Mouse (Mus musculus) heart, embryonic 13.5 days (tissue): Measurements from ENCODE around the gene Zbtb12. TPM values are rescaled to one million over a fixed set of nuclear protein-coding genes. Genes with fewer than 3 reads are reported as not detected.

ENCODE experiments used
- ATAC-seq: fragments of 200-750 bp; cut with Nextera tagmentation; 2 replicates; pipeline ENCODE4 v1.8.0; 2017; ENCODE audit warnings: moderate TSS enrichment; ENCODE audit not compliant: insufficient number of reproducible peaks, low FRiP score, low TSS enrichment; ENCODE audit errors: extremely low read depth
- H3K27ac ChIP-seq: fragments of 300-500 bp; sonication (generic); replicated peaks from 2 replicates; pipeline ENCODE4 v1.5.1; 2015; ENCODE audit warnings: moderate library complexity, mild to moderate bottlenecking, inconsistent platforms
- H3K27me3 ChIP-seq: fragments of 300-500 bp; sonication (generic); replicated peaks from 2 replicates; pipeline ENCODE4 v1.6.1; 2015; ENCODE audit warnings: mild to moderate bottlenecking, inconsistent platforms
- H3K36me3 ChIP-seq: fragments of 300-500 bp; sonication (generic); 2 replicates; pipeline ENCODE4 v1.6.1; 2015; ENCODE audit warnings: mild to moderate bottlenecking, inconsistent platforms
- H3K4me1 ChIP-seq: fragments of 300-500 bp; sonication (generic); 2 replicates; pipeline ENCODE4 v1.6.1; 2015; ENCODE audit warnings: inconsistent platforms
- H3K4me2 ChIP-seq: fragments of 300-500 bp; sonication (generic); 2 replicates; pipeline ENCODE4 v1.6.1; 2015; ENCODE audit warnings: inconsistent platforms, mild to moderate bottlenecking, moderate library complexity
- H3K4me3 ChIP-seq: fragments of 300-500 bp; sonication (generic); 2 replicates; pipeline ENCODE4 v1.5.1; 2015; ENCODE audit warnings: moderate library complexity, mild to moderate bottlenecking, inconsistent platforms
- H3K9ac ChIP-seq: fragments of 300-500 bp; sonication (generic); 2 replicates; pipeline ENCODE4 v1.6.1; 2015; ENCODE audit warnings: inconsistent platforms, mild to moderate bottlenecking, moderate library complexity
- H3K9me3 ChIP-seq: fragments of 300-500 bp; sonication (generic); 2 replicates; pipeline ENCODE4 v1.6.1; 2016; ENCODE audit warnings: inconsistent platforms
- WGBS: fragments of 180-500 bp; shearing (Covaris S2); methylation state at CpG from one replicate; pipeline ENCODE4 v1.1.7; 2015; ENCODE audit warnings: mixed read lengths; 5-methylcytosine and 5-hydroxymethylcytosine counted together
- microRNA-seq: library from miRNA; unstranded; fragments of <30 nt; microRNA quantifications from one replicate; pipeline ENCODE4, GENCODE M21; 2016
- polyA plus RNA-seq: library from polyadenylated mRNA; unstranded; fragments of >200 nt; fragmentation: Nextera tagmentation; extraction: Ambion mirVana; gene quantifications from 2 replicates; pipeline ENCODE4 v1.2.1, GENCODE M21; 2015

Zbtb12 gene
- polyA plus RNA-seq, 1 experiment from 2014 or later = 2.0 TPM

DNA sequence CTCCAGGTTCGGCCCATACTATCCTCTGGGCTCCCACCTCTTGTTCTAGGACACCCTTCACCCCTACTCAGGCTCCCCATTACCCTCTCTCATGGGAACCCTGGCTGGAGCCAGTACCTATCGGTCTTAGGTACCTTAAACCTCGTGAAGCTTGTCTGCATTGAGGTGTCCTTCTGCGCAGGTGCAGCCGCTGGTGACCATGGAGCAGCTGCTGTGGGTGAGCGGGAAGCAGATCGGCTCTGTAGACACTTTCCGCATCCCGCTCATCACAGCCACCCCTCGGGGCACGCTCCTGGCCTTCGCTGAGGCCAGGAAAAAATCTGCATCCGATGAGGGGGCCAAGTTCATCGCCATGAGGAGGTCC, 52.4 kb downstream of the Zbtb12 start:
- H3K9ac ChIP-seq = peak overlapping the region; percentile 93
- 14% methylated on average over 14 of the region's 14 CpGs for WGBS

DNA sequence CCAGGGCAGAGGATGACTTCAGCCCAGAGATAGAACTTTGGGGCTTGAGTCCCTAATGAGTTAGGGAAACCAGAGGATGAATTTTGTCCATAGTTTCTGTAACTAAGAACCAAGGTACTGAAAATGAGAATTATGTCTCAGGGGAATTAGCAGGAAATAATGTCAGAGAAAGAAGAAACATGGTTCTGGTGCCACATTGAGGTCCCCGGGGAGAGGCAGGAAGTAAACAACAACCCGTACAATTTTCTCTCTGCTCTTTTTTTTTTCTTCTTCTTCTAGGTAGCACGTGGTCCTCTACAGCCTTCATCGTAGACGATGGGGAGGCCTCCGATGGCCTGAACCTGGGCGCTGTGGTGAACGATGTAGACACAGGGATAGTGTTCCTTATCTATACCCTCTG, 53.0 kb downstream of the Zbtb12 start:
- peak overlapping the region; percentile 97 for H3K4me2 ChIP-seq
- WGBS = 82% methylated on average over 8 of the region's 8 CpGs
- peaks cover 16% of the 10 kb centered on the region for H3K4me1 ChIP-seq
- H3K9ac ChIP-seq = peak overlapping the region; percentile 93
- H3K27ac ChIP-seq = no peak overlapping the region
- H3K27me3 ChIP-seq = no peaks in the 10 kb centered on the region
- no peak for ATAC-seq
- H3K9me3 ChIP-seq = no peaks in the 10 kb centered on the region
- peaks cover 21% of the 10 kb centered on the region for H3K36me3 ChIP-seq
- H3K4me3 ChIP-seq = peak overlapping the region; percentile 85

More for the DNA sequence above, 52.4 kb downstream of the Zbtb12 start:
- Histone ChIP-seq H3K27ac (no peak overlapping the region), H3K4me2 (peak overlapping the region; percentile 97), H3K9me3 (no peaks in the 10 kb centered on the region), H3K27me3 (no peaks in the 10 kb centered on the region), H3K36me3 (peaks cover 21% of the 10 kb centered on the region), H3K4me3 (peak overlapping the region; percentile 85), H3K4me1 (peaks cover 16% of the 10 kb centered on the region)
- ATAC-seq = no peak

- WGBS = 70% methylated on average over 24 of the region's 24 CpGs
Measured at GRCm38 (mm10) chr17:34934031-34934430, 54.7 kb downstream of the Zbtb12 start.

GRCm38 (mm10) chr17:34934830-34935229, 55.5 kb downstream of the Zbtb12 start:
- no peaks in the 10 kb centered on the region for H3K9me3 ChIP-seq
- H3K4me3 ChIP-seq = no peak overlapping the region
- peaks cover 16% of the 10 kb centered on the region for H3K4me1 ChIP-seq
- ATAC-seq = no peak
- no peak overlapping the region for H3K27ac ChIP-seq
- H3K27me3 ChIP-seq = no peaks in the 10 kb centered on the region
- peaks cover 21% of the 10 kb centered on the region for H3K36me3 ChIP-seq
- 46% methylated on average over 8 of the region's 8 CpGs for WGBS
- H3K9ac ChIP-seq = peak overlapping the region; percentile 15
- no peak overlapping the region for H3K4me2 ChIP-seq

More at GRCm38 (mm10) chr17:34934031-34934430, 54.7 kb downstream of the Zbtb12 start:
- H3K27ac ChIP-seq = no peak overlapping the region
- H3K4me1 ChIP-seq = peaks cover 16% of the 10 kb centered on the region
- no peaks in the 10 kb centered on the region for H3K27me3 ChIP-seq
- no peak for ATAC-seq
- peaks cover 21% of the 10 kb centered on the region for H3K36me3 ChIP-seq
- H3K4me2 ChIP-seq = no peak overlapping the region
- H3K9me3 ChIP-seq = no peaks in the 10 kb centered on the region
- H3K4me3 ChIP-seq = no peak overlapping the region
- H3K9ac ChIP-seq = 0 out of 2 replicates have a peak overlapping the region, but pooled peaks have one; percentile 12

- no peak for ATAC-seq
- H3K4me1 ChIP-seq = peaks cover 8% of the 10 kb centered on the region
- no peaks in the 10 kb centered on the region for H3K27me3 ChIP-seq
Measured at GRCm38 (mm10) chr17:34937960-34938505, 58.8 kb downstream of the Zbtb12 start.

DNA sequence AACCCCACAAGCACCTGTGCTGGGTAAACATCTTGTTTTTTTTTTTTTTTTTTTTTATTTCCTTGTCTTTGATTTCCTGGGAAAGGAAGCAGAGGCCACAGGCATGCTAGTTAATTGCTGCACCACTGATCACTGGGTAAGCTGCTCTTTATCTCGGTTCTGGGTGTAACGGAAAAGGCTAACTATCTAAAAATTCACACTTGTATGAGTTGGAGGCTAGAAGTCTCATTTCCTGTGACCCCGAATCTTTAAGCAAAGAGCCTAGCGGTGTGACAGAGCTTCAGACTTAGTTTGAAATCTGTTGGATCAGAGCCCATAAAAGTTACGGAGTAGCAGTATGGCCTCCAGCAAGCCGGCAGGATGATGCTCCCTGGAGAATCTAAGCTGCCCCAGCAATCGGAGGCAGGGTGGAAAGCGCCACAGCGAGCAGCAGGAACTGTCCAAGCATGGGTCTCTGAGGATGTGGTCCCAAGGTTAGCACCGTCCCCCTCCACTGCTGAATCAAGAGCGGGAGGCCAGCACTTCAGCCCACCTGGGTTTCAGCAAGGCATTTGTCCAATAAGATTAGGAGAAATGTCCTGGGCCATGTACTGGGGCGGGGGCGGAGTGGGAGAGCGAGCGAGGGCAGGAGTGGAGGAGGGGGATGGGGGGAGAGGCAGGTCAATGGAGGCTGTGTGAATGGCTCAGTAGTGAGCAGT, 62.2 kb downstream of the Zbtb12 start:
- 9% methylated on average over 15 of the region's 15 CpGs for WGBS
- Histone ChIP-seq H3K27ac (peak overlapping the region; percentile 79), H3K27me3 (no peaks in the 10 kb centered on the region), H3K36me3 (no peaks in the 10 kb centered on the region), H3K4me3 (peak overlapping the region; percentile 47), H3K4me2 (peak overlapping the region; percentile 72), H3K9me3 (no peaks in the 10 kb centered on the region), H3K4me1 (peaks cover 11% of the 10 kb centered on the region), H3K9ac (peak overlapping the region; percentile 77)
- ATAC-seq = no peak

More at GRCm38 (mm10) chr17:34937960-34938505, 58.8 kb downstream of the Zbtb12 start:
- Histone ChIP-seq H3K4me3 (no peak overlapping the region), H3K27ac (no peak overlapping the region), H3K9ac (no peak overlapping the region), H3K36me3 (peaks cover 21% of the 10 kb centered on the region), H3K9me3 (no peaks in the 10 kb centered on the region), H3K4me2 (no peak overlapping the region)
- 76% methylated on average over 6 of the region's 6 CpGs for whole genome bisulfite sequencing

- 79% methylated on average over 4 of the region's 4 CpGs for WGBS
- no peaks in the 10 kb centered on the region for H3K27me3 ChIP-seq
Measured at GRCm38 (mm10) chr17:34943128-34943815, 64.0 kb downstream of the Zbtb12 start.

GRCm38 (mm10) chr17:34944362-34944761, 65.1 kb downstream of the Zbtb12 start:
- H3K4me1 ChIP-seq = peaks cover 11% of the 10 kb centered on the region
- no peak for ATAC-seq
- H3K27me3 ChIP-seq = no peaks in the 10 kb centered on the region
- no peak overlapping the region for H3K4me2 ChIP-seq
- peak overlapping the region; percentile 40; the same call in 1 of the 2 replicates for H3K9ac ChIP-seq
- H3K9me3 ChIP-seq = no peaks in the 10 kb centered on the region
- peaks cover 2% of the 10 kb centered on the region for H3K36me3 ChIP-seq
- H3K27ac ChIP-seq = no peak overlapping the region
- no peak overlapping the region for H3K4me3 ChIP-seq

More at GRCm38 (mm10) chr17:34943128-34943815, 64.0 kb downstream of the Zbtb12 start:
- Histone ChIP-seq H3K27ac (no peak overlapping the region), H3K4me3 (no peak overlapping the region), H3K9me3 (no peaks in the 10 kb centered on the region), H3K9ac (no peak overlapping the region), H3K4me1 (peaks cover 11% of the 10 kb centered on the region), H3K36me3 (no peaks in the 10 kb centered on the region), H3K4me2 (no peak overlapping the region)
- no peak for ATAC-seq

Small RNA genes lying within 50 kb of the gene (microRNA-seq; reads per million reads assigned to microRNA genes)
- gene Mir6970 (0.61 reads per million), gene Mir6971 (1.2 reads per million), gene Mir6972 (not detected)

Other genes starting within 250 kb of the Zbtb12 start
- gene Prrt1, start 249.9 kb upstream of the Zbtb12 start, polyA plus RNA-seq = 0.15 and 0.31 TPM in 2 replicates
- gene Fkbpl, start 234.7 kb upstream of the Zbtb12 start, polyA plus RNA-seq = 10.4 and 10.7 TPM in 2 replicates
- gene Atf6b, start 232.3 kb upstream of the Zbtb12 start, polyA plus RNA-seq = 56.1 and 56.2 TPM in 2 replicates
- gene Tnxb, start 208.9 kb upstream of the Zbtb12 start, polyA plus RNA-seq = 1.3 and 1.4 TPM in 2 replicates
- 0.11 and 0.21 TPM in 2 replicates for gene C4b, start 135.6 kb upstream of the Zbtb12 start, polyA plus RNA-seq
- gene Cyp21a1, start 74.9 kb upstream of the Zbtb12 start, polyA plus RNA-seq = not detected in 2 replicates
- 17.4 and 18.3 TPM in 2 replicates for gene Stk19, start 42.5 kb upstream of the Zbtb12 start, polyA plus RNA-seq
- gene Dxo, start 42.5 kb upstream of the Zbtb12 start, polyA plus RNA-seq = 32.3 and 34.9 TPM in 2 replicates
- gene Skiv2l, start 29.3 kb upstream of the Zbtb12 start, polyA plus RNA-seq = 27.3 and 30.6 TPM in 2 replicates
- gene Nelfe, start 29.1 kb upstream of the Zbtb12 start, polyA plus RNA-seq = 68.5 and 70.9 TPM in 2 replicates
- gene Cfb, start 17.0 kb upstream of the Zbtb12 start, polyA plus RNA-seq = 2.3 and 5.6 TPM in 2 replicates
- gene Gm20547, start 2.6 kb downstream of the Zbtb12 start, polyA plus RNA-seq = not detected in 2 replicates
- 0.84 and 1.9 TPM in 2 replicates for gene C2, start 18.8 kb downstream of the Zbtb12 start, polyA plus RNA-seq
- gene Ehmt2, start 19.0 kb downstream of the Zbtb12 start, polyA plus RNA-seq = 38.8 and 42.4 TPM in 2 replicates
- gene Slc44a4, start 35.0 kb downstream of the Zbtb12 start, polyA plus RNA-seq = 0.15 TPM in 1 of 2 replicates, not detected in the other
- gene Neu1, start 51.8 kb downstream of the Zbtb12 start, polyA plus RNA-seq = 18.1 and 19.2 TPM in 2 replicates
- gene Hspa1b, start 79.8 kb downstream of the Zbtb12 start, polyA plus RNA-seq = 0.19 and 0.20 TPM in 2 replicates
- gene Gm20481, start 90.4 kb downstream of the Zbtb12 start, polyA plus RNA-seq = not detected in 2 replicates
- 3.9 TPM in 2 replicates for gene Hspa1a, start 92.7 kb downstream of the Zbtb12 start, polyA plus RNA-seq
- gene Hspa1l, start 93.2 kb downstream of the Zbtb12 start, polyA plus RNA-seq = 2.1 and 2.2 TPM in 2 replicates
- gene Lsm2, start 102.4 kb downstream of the Zbtb12 start, polyA plus RNA-seq = 145 and 153 TPM in 2 replicates
- 59.9 and 63.0 TPM in 2 replicates for gene Vars, start 121.5 kb downstream of the Zbtb12 start, polyA plus RNA-seq
- 0.45 and 0.52 TPM in 2 replicates for gene Vwa7, start 137.1 kb downstream of the Zbtb12 start, polyA plus RNA-seq
- gene Sapcd1, start 148.5 kb downstream of the Zbtb12 start, polyA plus RNA-seq = 3.2 and 4.2 TPM in 2 replicates
- gene Msh5, start 167.3 kb downstream of the Zbtb12 start, polyA plus RNA-seq = 4.0 and 4.1 TPM in 2 replicates
- gene Clic1, start 170.5 kb downstream of the Zbtb12 start, polyA plus RNA-seq = 351 and 389 TPM in 2 replicates
- 194 and 207 TPM in 2 replicates for gene Ddah2, start 179.6 kb downstream of the Zbtb12 start, polyA plus RNA-seq
- gene Ly6g6c, start 185.9 kb downstream of the Zbtb12 start, polyA plus RNA-seq = not detected in 2 replicates
- gene Mpig6b, start 186.7 kb downstream of the Zbtb12 start, polyA plus RNA-seq = 0.92 and 1.4 TPM in 2 replicates
- gene Ly6g6e, start 197.4 kb downstream of the Zbtb12 start, polyA plus RNA-seq = 0.36 and 0.62 TPM in 2 replicates
- 1.7 and 1.9 TPM in 2 replicates for gene Ly6g6d, start 198.6 kb downstream of the Zbtb12 start, polyA plus RNA-seq
- gene Ly6g6f, start 206.1 kb downstream of the Zbtb12 start, polyA plus RNA-seq = 0.73 and 1.0 TPM in 2 replicates
- 67.0 and 69.5 TPM in 2 replicates for gene Abhd16a, start 209.8 kb downstream of the Zbtb12 start, polyA plus RNA-seq
- gene Ly6g5c, start 228.8 kb downstream of the Zbtb12 start, polyA plus RNA-seq = not detected in 2 replicates
- 0.40 and 0.80 TPM in 2 replicates for gene Ly6g5b, start 235.9 kb downstream of the Zbtb12 start, polyA plus RNA-seq
- 10.7 and 14.1 TPM in 2 replicates for gene Gpank1, start 242.0 kb downstream of the Zbtb12 start, polyA plus RNA-seq
- 215 and 231 TPM in 2 replicates for gene Csnk2b, start 242.6 kb downstream of the Zbtb12 start, polyA plus RNA-seq
- 8.7 and 9.7 TPM in 2 replicates for gene D17H6S53E, start 246.9 kb downstream of the Zbtb12 start, polyA plus RNA-seq